Mouse (Mus musculus): ENCODE data around the gene Rnf149. TPM values are rescaled to one million over a fixed set of nuclear protein-coding genes. Genes with fewer than 3 reads are reported as not detected.

Gene Rnf149
- polyA plus RNA-seq (2017; shearing (Covaris generic)) = 10 to 100 TPM; 39.2 to 56.0 TPM

DNA sequence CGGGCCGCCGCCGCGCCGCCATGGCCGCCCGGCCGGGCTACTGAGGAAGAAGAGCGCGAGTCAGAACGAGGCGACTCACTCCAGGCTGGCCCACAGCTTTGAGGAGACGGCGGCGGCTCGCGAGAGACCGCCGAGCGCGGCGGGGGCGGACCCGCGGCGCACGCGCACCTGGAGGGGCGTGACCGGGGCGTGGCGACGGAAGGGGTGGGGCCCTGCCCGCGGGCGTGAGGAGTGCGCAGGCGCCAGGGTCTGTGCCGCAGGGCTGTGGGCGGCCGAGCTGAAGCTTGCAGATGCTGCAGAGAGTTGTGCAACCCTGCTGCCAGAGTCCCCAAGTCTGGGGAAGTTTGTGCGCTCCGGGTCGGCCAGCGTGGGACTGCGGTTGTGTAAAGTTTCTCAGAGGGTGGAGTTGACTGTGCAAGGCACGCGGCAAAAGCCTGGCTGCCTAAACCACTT, at the start of gene Rnf149:
Rnf149 (minus strand) TSS at position 153 of the 453 bp plus-strand sequence.

DNA sequence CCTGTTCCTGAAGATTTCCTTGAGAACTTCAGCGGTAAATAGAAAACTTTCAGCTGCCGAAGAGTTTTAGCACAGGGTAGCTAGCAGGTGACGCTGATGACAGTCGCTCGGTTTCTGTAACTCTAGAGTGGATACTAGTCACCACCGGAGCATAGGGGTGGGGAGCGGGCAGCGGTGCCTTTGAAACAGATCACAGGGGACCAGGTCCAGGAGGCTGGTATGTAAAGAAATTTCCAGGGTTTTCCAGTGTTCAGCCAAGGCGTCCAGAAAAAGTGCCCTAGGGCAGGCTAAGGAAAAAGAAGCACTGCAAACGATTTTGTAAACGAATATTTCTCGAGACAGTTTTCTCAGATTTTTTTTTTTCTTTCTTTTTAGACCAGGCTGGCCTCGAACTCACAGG, 42.4 kb downstream of the Rnf149 start, which contains the start of gene Cnot11:
Cnot11 (plus strand) TSS at position 162 of the 400 bp plus-strand sequence.

Other genes with a start within 250 kb of the Rnf149 start
- gene Rpl31, start 209.6 kb downstream of the Rnf149 start, polyA plus RNA-seq (2017; shearing (Covaris generic)) = 100 to 1,000 TPM; 209 to 210 TPM
- gene Tbc1d8, start 98.7 kb downstream of the Rnf149 start, polyA plus RNA-seq (2017; shearing (Covaris generic)) = 1 to 10 TPM; 1.5 to 2.0 TPM
- 10 to 100 TPM; 33.0 to 43.4 TPM for gene Cnot11, start 42.4 kb downstream of the Rnf149 start, polyA plus RNA-seq (2017; shearing (Covaris generic))
- gene Creg2, start 74.1 kb upstream of the Rnf149 start, polyA plus RNA-seq (2017; shearing (Covaris generic)) = under 1 TPM in 1 of 2 experiments, not detected in 1; 0.22 TPM
- under 1 TPM in 1 of 2 experiments, not detected in 1; 0.10 TPM for gene Rfx8, start 143.6 kb upstream of the Rnf149 start, polyA plus RNA-seq (2017; shearing (Covaris generic))
- not detected for gene Gm3646, start 227.9 kb upstream of the Rnf149 start, polyA plus RNA-seq (2017; shearing (Covaris generic))

Data from inflammation-experienced regulatory T-cells (primary cell).